Mouse (Mus musculus): ENCODE measurements around the gene Fam111a.

The Fam111a gene

DNA sequence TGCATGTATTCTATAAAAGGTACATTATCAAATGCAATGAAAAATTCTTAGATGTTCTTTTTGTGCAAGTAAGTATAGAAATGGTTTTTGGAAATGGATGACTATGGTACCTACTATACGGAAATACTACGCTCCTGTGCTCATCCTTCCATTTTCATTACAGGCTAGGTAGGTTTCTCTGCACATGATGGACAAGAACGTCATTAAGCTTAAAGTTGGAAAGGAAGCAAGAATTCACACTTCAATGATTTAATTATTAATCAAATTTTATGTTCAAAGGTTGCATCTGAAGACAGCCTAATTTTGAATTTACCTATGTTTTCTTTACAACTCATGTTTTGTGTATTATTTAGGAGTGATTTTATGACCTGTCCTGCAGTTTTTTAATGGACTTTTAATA lies 88.7 kb downstream of the Fam111a start:
- no peak for DNase-seq

DNA sequence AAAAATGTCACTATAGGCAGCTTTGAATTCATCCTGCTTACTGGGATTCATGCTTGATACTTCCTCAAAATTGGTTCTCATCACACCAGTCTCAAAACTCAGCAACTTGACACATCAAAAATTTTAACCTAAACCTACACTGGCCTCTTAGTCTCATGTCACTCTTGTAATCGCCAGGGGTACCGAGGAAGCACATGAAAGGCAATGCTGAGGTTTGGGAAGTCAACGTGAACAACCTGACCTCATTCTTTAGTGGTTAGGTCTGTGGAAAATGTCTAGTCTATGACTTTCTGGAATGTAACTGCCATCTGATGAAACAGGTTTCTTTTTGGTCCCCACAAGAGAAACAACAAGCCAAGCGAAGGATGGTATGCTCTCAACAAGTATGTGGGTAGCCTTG lies 89.4 kb downstream of the Fam111a start:
- no peak for DNase-seq

DNA sequence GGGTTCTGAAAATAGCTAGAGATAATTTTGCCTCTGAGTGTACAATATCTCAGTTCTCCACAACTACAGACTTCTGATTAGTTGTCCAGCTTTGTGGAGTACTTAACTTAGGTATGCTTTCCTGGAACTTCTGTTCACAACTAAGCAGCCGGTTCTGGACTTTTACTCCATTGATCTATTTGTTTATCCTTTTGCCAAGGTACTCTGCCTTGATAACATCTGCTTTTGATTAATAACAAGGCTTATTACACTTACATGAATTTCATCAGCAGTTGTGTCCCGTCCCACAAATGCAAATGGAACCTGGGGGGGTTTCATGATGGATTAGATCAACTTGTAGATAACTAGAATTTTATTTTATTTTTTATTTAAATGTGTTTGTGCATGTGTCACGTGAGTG lies 91.3 kb downstream of the Fam111a start:
- DNase-seq, result no peak

DNA sequence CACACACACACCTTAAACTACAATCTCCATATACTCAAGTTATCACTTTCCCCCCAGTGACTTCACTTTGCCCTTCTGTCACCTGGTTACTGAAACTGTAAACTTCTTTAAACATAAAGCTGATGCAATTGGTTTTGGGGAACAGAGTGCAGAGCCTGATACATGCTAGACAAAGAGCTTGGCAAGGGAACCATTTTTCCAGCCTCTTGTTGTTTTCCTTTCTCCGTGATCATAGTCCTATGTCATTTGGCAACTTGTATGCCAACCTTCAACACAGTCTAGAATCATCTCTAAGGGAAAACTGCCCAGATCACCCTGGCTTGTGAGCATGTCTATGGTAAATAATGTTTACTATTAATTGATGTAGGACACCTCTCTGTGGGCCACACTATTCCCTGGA lies 92.5 kb downstream of the Fam111a start:
- DNase-seq, result no peak
